Mouse (Mus musculus) heart, adult 2 months (tissue): Measurements from ENCODE around the gene Hist1h2af.

Experiments used
- EP300 ChIP-seq: fragments of 200-500 bp; IDR thresholded peaks from 2 replicates; pipeline ENCODE4 v1.6.1; 2011; ENCODE audit warnings: low read depth, low read length, control low read depth; ENCODE audit not compliant: insufficient read depth
- POLR2A ChIP-seq: fragments of 200-500 bp; IDR thresholded peaks from 2 replicates; pipeline ENCODE4 v1.6.1; 2011; ENCODE audit warnings: mild to moderate bottlenecking, low read depth, low read length, control low read depth; ENCODE audit not compliant: insufficient read depth

DNA sequence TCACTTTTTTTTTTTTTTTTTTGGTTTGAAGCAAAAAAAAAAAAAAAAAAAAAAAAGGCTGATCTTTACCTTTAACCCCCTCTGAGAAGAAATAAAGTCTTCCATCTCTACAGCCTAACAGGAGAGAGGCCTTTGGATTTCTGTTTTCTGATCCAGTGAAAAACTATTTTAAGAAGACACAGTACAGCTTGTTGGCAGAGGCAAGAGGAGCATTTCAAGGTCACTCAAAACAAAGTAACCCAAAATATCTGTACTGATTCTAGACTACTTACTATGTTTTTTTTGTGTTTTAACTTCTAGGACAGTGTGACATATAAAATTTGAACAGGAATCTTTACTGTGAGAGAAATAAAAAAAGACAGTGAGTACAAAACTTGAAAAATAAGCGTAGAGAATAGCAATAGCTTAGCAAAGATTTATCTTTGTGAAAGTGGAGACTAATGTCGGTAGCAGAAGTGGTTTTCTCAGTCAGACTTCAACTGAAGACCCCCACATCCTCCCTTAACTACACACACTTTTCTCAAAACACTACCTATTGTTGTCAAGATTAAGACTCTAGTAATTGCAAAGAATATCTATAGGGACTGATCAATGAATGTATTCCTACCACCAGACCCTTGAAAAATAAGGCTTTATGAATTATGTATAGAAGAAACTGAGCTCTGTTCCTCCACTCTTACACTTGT, 4.1 kb upstream of the Hist1h2af start:
- TF ChIP-seq POLR2A (no peak), EP300 (no peak)
